Mouse (Mus musculus): ENCODE data around the gene Clec3a. TPM values are rescaled to one million over a fixed set of nuclear protein-coding genes. Genes with fewer than 3 reads are reported as not detected.

Clec3a gene
- polyA plus RNA-seq, 1 experiment from 2014 or later: not detected

DNA sequence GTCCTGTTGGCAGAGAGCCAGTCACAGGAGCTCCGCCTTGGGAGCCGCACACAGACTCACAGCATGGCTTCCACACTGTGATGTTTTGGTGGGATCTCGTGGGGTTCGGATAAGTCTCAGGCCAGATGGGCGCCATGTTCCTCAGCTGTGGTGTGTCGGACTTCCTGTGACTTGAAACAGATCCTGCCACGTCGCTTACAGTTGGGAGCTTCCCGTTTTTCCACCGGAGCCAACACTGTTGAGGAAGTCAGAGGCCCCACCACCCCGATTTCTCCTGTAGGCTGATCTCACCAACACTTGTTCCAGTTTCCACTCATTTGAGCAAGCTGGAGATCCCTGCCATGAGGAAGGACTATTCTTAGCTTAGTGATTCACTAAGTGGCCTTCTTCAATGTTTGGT is 55.7 kb downstream of the Clec3a start:
- peak; percentile 63 for DNase-seq
- Histone ChIP-seq H3K4me3 (ENCODE audit: low read depth, low read length) (no peak overlapping the region), H3K36me3 (ENCODE audit: insufficient read depth) (no peaks in the 10 kb centered on the region), H3K4me1 (ENCODE audit: insufficient read depth) (0 out of 2 replicates have a peak, but pooled peaks cover 5% of the 10 kb centered on the region), H3K4me2 (no peak overlapping the region), H3K27ac (ENCODE audit: low read depth) (no peak overlapping the region), H3K9me3 (ENCODE audit: low read depth, low read length) (no peaks in the 10 kb centered on the region), H3K27me3 (ENCODE audit: insufficient read depth, low read length) (no peaks in the 10 kb centered on the region), H3K9ac (no peak overlapping the region)
- ATAC-seq (ENCODE audit: insufficient read depth): peak; percentile 21; the same call in 1 of the 2 replicates
- TF ChIP-seq CTCF (IDR thresholded peaks at IDR 0.05; ENCODE audit: low read depth): no peak
- WGBS: 77% methylated on average over 11 of the region's 11 CpGs

Other genes with a start within 250 kb of the Clec3a start
- 0.11 and 0.35 TPM in 2 replicates for gene Vat1l, start 212.5 kb upstream of the Clec3a start, polyA plus RNA-seq (2014; fragmentation: Nextera tagmentation; extraction: Ambion mirVana)
- 16.1 and 16.3 TPM in 2 replicates for gene Wwox, start 21.6 kb downstream of the Clec3a start, polyA plus RNA-seq (2014; fragmentation: Nextera tagmentation; extraction: Ambion mirVana)